Mouse (Mus musculus): ENCODE measurements around the gene Smyd3.
"Not testable (repeated sequence)": the region's sequence is repeated elsewhere in the genome, so short reads cannot be mapped to it uniquely, and the experiment has no call there.

The Smyd3 gene

DNA sequence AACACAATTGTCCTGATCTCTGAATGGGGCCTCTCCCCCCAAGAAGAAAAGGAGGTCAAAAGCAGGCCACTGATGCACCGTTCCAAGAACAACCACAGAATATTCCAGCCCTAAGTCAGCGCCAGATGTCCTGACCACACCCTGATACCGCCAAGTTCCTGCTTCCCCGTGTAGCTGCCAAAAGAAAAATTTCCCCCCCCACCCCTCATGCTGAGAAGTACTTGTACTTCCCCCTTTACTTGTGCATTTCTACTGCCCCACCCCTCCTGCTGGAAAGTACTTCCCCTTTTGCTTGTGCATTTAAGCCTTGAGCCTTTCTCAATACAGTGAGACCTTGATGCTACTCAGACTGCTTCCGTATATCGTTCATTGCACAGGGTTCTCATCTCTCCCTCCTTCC, 227.7 kb downstream of the Smyd3 start:
- not testable (repeated sequence) for DNase-seq (ENCODE audit: low read depth, low spot score)

- DNase-seq (ENCODE audit: low read depth, low spot score), result no peak
These were observed 228.1 kb downstream of the Smyd3 start for GRCm38 (mm10) chr1:179289744-179290143.

GRCm38 (mm10) chr1:179286748-179287147, 231.1 kb downstream of the Smyd3 start:
- no peak for DNase-seq (ENCODE audit: low read depth, low spot score)

- DNase-seq (ENCODE audit: low read depth, low spot score), result no peak
These were observed 235.0 kb downstream of the Smyd3 start for GRCm38 (mm10) chr1:179282821-179283220.

- no peak for DNase-seq (ENCODE audit: low read depth, low spot score)
These were observed 236.3 kb downstream of the Smyd3 start for GRCm38 (mm10) chr1:179281401-179282121.

DNA sequence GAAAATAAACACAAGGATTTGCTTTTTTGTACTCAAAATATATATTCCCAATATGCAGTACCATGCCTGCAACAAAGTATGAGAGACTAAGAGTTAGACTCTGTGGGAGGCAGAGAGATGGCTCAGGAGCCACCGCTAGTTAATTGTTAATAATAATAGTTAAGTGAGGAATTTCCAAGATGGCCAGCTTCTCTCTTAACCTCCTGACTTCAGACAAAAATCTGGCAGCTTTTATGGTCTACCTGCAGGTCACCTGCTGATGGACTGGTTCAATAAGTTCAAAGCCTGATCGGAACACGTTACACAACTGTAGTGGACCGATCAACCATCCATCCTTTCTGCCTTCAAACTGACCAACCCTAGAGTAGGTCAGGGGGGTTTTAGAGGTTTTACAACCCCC, 238.7 kb downstream of the Smyd3 start:
- DNase-seq (ENCODE audit: low read depth, low spot score), result no peak

DNA sequence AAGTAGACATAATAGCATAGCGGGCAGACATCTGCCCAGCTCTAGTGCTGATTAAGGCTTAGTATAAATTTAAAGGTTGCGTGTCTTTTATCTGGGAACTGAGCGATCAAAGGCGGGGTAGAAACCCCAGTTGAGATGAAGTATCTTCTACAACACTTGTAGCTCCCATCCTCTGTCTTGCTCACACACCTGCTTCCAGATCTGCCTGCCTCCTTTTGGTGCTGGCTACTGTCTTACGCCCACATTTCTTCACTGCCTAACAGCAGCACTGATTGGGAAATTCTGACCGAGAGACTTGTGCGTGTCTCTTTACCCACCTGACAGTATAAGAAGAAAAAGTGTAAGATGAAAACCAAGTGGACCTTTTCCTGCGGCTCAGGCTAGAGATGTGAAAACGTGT, 240.5 kb downstream of the Smyd3 start:
- no peak for DNase-seq (ENCODE audit: low read depth, low spot score)

DNA sequence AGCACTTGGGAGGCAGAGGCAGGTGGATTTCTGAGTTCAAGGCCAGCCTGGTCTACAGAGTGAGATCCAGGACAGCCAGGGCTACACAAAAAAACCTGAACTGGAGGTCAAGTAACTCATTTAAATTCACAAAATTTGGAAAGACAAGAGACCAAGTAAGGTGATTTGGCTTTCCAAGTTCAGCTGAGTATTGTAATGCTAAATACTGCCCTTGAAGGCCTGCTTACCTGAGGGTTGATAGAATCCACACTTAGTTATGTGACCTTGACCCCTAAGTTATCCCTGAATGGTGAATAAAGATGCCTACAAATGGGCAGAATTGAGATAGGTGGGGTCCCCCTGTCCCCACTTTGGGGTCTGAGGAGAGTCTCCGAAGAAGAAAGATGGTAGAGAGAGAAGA, 241.0 kb downstream of the Smyd3 start:
- no peak for DNase-seq (ENCODE audit: low read depth, low spot score)

DNA sequence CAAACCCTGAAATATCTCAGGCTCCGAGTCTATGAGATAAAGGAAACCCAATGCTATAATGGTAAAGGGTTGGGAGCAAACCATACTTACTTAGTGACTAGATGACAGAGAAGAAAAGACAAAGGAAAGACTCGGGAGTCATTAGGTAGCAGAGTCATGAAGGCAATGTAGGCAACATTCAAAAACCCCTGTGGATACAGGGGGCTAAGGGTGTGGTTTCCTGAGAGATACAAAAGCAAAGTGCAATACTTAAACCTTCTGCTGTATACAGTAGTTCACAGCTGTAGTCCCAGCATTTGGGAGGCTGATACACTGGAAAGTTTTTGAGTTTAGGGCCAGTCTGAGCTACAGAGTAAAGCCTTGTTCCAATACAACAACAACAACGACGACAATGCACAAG, 244.9 kb downstream of the Smyd3 start:
- no peak for DNase-seq (ENCODE audit: low read depth, low spot score)

DNA sequence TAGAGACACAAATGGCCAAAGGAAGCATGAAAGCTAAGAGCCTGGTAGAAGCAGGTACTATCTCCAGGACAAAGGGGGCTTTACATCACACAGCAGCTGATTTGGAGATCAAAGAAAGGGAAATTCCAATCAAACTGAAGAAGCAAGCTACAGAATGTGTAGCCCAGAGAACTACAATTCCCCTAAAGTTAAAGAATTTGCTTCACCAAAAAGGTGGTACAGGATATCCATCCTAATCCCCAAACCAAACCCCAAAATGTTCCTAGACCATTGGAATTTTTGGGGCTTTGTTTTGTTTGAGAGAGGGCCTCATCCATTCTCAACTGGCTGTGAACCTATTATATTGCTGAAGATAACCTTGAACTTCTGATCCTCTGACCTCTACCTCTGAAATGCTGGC, 245.5 kb downstream of the Smyd3 start:
- no peak for DNase-seq (ENCODE audit: low read depth, low spot score)

- no peak for DNase-seq (ENCODE audit: low read depth, low spot score)
These were observed 250.9 kb downstream of the Smyd3 start for GRCm38 (mm10) chr1:179266936-179267335.

- DNase-seq (ENCODE audit: low read depth, low spot score), result no peak
These were observed 256.3 kb downstream of the Smyd3 start for GRCm38 (mm10) chr1:179261496-179261966.

- no peak for DNase-seq (ENCODE audit: low read depth, low spot score)
These were observed 261.9 kb downstream of the Smyd3 start for GRCm38 (mm10) chr1:179255826-179256512.

DNA sequence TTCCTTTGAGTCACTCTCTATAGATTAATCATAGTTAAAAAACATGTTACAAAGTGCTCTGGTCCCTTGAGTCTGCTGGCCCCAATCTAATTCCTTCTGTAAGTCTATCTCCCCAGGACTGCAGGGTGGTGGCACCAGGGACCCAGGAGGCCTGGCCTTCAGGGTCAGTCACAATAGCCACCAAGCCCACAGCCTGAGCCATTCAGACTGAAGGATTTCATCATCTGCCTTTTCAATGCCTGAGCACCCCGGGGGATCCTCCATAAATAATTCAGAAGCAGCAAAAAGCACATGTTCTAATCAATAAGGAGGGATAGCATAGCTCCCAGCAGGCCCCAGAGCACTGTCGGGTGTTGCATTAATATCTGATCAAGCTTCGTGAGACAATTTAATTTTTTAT, 263.3 kb downstream of the Smyd3 start:
- DNase-seq (ENCODE audit: low read depth, low spot score), result no peak

- DNase-seq (ENCODE audit: low read depth, low spot score), result no peak
These were observed 265.2 kb downstream of the Smyd3 start for GRCm38 (mm10) chr1:179252611-179253010.

- no peak for DNase-seq (ENCODE audit: low read depth, low spot score)
These were observed 267.5 kb downstream of the Smyd3 start for GRCm38 (mm10) chr1:179250388-179250787.

- DNase-seq (ENCODE audit: low read depth, low spot score), result no peak
These were observed 274.3 kb downstream of the Smyd3 start for GRCm38 (mm10) chr1:179243554-179243953.

GRCm38 (mm10) chr1:179240663-179241279, 277.1 kb downstream of the Smyd3 start:
- DNase-seq (ENCODE audit: low read depth, low spot score), result no peak

GRCm38 (mm10) chr1:179238639-179239038, 279.2 kb downstream of the Smyd3 start:
- DNase-seq (ENCODE audit: low read depth, low spot score), result no peak

DNA sequence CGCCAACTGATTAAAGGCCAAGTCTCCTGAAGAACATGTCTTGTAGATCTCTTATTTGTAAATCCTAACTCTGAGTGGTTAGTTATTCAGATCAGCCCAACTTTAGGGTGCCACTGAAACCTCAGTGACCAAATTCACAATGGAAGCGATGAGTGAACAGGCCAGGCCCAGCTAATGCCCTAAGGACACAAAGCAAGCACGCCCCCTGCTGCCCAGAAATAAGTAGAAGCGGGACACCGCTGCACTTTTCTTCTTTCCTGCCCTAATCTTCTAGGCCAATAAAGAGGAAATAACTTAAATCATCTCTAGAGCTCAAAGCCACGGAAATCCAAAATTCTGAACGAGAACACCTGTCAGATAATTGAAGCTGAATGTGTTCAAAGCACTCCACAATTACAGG, 279.9 kb downstream of the Smyd3 start:
- no peak for DNase-seq (ENCODE audit: low read depth, low spot score)

DNA sequence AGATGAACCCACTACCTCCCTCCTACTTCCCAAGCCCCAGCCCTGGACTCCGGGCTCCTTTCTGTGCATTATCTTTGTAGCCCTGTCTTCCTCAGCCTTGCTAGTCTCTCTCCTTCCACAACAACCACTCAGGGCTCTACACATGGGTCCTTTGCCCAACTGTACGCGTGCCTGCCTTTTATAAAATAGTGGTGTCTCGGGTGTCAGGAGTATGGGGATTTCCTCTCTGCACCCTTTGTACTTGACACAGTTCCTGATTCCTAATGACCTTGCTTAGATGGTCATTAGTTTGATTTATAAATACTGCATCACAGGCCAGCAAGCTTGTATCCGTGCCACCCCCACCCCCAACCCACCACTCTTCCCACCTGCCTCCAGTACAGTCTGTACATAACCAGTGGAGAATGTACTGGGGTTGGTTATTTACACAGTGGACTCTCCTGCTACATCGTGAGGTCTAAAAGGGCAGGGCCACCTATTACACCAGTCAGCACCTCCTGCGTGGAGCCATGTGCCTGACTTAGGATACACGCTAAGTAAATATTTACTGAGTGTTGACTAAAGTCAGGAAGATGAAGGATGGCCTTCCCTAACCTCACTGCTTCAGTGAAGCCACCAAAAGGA, 281.5 kb downstream of the Smyd3 start:
- DNase-seq (ENCODE audit: low read depth, low spot score), result no peak
